Mouse (Mus musculus): ENCODE measurements around the gene Zfp941.

Gene Zfp941

GRCm38 (mm10) chr7:140834968-140835757, 13.2 kb upstream of the Zfp941 start, which contains the start of gene Urah:
Gene Urah, plus strand, starts transcription at chr7:140835018.
- H3K9me3 ChIP-seq (ENCODE audit: low read length): no peaks in the 10 kb centered on the region
- peaks cover 53% of the 10 kb centered on the region for H3K4me1 ChIP-seq (replicated peaks; ENCODE audit: low read depth, low read length)
- H3K4me3 ChIP-seq (replicated peaks; ENCODE audit: low read length): peak within 1 kb of the TSS; percentile 77
- peaks cover 23% of the 10 kb centered on the region for H3K36me3 ChIP-seq (ENCODE audit: insufficient read depth, low read length)
- no peaks in the 10 kb centered on the region for H3K27me3 ChIP-seq (ENCODE audit: insufficient read depth, low read length)
- TF ChIP-seq POU5F1 (IDR thresholded peaks at IDR 0.05; ENCODE audit: borderline replicate concordance, low read length) (no peak), NANOG (IDR thresholded peaks at IDR 0.05; ENCODE audit: borderline replicate concordance, low read length) (no peak), CTCF (conservative IDR thresholded peaks at IDR 0.05; ENCODE audit: low read length) (no peak)

DNA sequence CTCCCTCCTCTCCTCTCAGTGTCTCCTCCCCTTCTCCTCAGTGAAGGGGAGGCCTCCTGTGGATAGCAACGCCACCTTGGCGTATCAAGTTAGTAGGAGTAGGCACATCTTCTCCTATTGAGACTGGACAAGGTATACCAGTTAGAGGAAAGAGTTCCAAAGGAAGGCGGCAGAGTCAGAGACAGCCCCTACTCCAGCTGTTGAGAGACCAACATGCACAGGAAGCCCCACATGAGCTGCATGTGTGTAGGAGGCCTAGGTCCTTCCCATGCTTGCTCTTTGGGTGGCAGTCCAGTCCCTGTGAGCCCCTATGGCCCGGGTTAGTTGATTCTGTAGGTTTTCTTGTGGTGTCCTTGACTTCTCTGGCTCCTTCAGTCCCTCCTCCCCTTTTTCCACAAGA, 11.4 kb upstream of the Zfp941 start:
- Histone ChIP-seq H3K9me3 (ENCODE audit: low read length) (no peaks in the 10 kb centered on the region), H3K4me3 (replicated peaks; ENCODE audit: low read length) (no peak overlapping the region), H3K27me3 (ENCODE audit: insufficient read depth, low read length) (no peaks in the 10 kb centered on the region), H3K4me1 (replicated peaks; ENCODE audit: low read depth, low read length) (peaks cover 43% of the 10 kb centered on the region), H3K36me3 (ENCODE audit: insufficient read depth, low read length) (peaks cover 22% of the 10 kb centered on the region)
- TF ChIP-seq NANOG (IDR thresholded peaks at IDR 0.05; ENCODE audit: borderline replicate concordance, low read length): no peak
- TF ChIP-seq CTCF (conservative IDR thresholded peaks at IDR 0.05; ENCODE audit: low read length): no peak
- TF ChIP-seq POU5F1 (IDR thresholded peaks at IDR 0.05; ENCODE audit: borderline replicate concordance, low read length): no peak

DNA sequence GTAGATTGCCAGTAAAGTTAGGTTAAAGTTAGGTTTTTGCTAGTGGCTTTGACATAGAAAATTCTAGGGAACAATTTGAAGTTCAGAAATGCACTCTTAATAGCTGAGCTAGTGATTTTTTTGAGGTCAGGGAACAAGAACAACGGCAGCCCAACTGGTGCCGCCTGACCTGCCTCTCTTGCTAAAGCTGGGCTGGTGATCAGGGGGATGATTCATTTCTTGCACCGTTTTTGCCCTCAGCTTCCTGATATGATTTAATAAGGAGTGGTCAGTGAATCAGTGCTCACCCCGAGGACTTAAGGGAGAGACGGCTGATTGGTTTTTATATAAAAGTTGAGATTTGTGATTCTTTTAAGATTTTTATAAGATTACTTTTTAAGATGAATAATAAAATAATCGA, 9.5 kb upstream of the Zfp941 start:
- no peak overlapping the region for H3K4me3 ChIP-seq (replicated peaks; ENCODE audit: low read length)

DNA sequence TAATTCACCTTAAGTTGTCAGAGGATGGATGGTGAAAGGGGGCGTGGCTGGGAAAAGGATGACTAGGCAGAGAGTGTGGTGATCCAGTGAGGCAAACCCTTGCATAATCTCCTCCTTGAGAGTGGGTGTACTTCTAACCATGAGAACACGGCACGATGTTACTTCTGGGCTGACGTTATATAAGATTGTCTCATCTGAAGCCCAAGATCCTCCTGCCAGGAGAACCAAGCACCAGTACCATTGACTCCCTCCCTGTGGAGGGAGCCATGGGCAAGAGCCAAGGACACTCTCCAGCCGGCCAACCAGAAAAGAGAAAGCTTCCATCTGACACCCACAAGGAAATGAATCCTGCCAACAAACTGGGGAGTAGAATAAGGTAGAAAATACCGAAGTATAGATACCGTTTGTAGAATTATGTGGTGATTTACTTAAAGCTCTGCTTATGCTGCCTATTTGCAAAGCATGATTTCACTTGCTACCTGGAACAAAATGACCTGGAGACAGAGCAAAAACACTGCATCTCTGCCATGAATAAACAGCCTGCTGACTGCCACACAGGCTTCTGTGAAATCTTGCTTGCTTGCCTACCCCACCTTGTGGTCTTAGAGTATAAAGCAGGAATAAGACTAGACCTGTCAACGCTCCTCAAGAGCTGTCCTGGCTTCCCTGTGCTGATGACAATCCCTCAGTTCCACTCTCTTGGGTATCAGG, 6.3 kb upstream of the Zfp941 start:
- peaks cover 3% of the 10 kb centered on the region; the same call in 1 of the 2 replicates for H3K27me3 ChIP-seq (ENCODE audit: insufficient read depth, low read length)
- peaks cover 12% of the 10 kb centered on the region for H3K4me1 ChIP-seq (replicated peaks; ENCODE audit: low read depth, low read length)
- no peaks in the 10 kb centered on the region for H3K36me3 ChIP-seq (ENCODE audit: insufficient read depth, low read length)
- TF ChIP-seq CTCF (conservative IDR thresholded peaks at IDR 0.05; ENCODE audit: low read length) (peak; percentile 18; the same call in 1 of the 2 replicates), POU5F1 (IDR thresholded peaks at IDR 0.05; ENCODE audit: borderline replicate concordance, low read length) (no peak)
- no peak overlapping the region for H3K4me3 ChIP-seq (replicated peaks; ENCODE audit: low read length)
- no peaks in the 10 kb centered on the region for H3K9me3 ChIP-seq (ENCODE audit: low read length)

More for the DNA sequence above, 9.5 kb upstream of the Zfp941 start:
- TF ChIP-seq POU5F1 (IDR thresholded peaks at IDR 0.05; ENCODE audit: borderline replicate concordance, low read length): no peak
- TF ChIP-seq CTCF (conservative IDR thresholded peaks at IDR 0.05; ENCODE audit: low read length): no peak
- no peak for TF ChIP-seq NANOG (IDR thresholded peaks at IDR 0.05; ENCODE audit: borderline replicate concordance, low read length)
- Histone ChIP-seq H3K9me3 (ENCODE audit: low read length) (no peaks in the 10 kb centered on the region), H3K27me3 (ENCODE audit: insufficient read depth, low read length) (no peaks in the 10 kb centered on the region), H3K36me3 (ENCODE audit: insufficient read depth, low read length) (peaks cover 3% of the 10 kb centered on the region), H3K4me1 (replicated peaks; ENCODE audit: low read depth, low read length) (peaks cover 43% of the 10 kb centered on the region)

- Histone ChIP-seq H3K4me3 (replicated peaks; ENCODE audit: low read length) (no peak overlapping the region), H3K9me3 (ENCODE audit: low read length) (no peaks in the 10 kb centered on the region)
These were observed 753 bp upstream of the Zfp941 start for GRCm38 (mm10) chr7:140822731-140823130.

DNA sequence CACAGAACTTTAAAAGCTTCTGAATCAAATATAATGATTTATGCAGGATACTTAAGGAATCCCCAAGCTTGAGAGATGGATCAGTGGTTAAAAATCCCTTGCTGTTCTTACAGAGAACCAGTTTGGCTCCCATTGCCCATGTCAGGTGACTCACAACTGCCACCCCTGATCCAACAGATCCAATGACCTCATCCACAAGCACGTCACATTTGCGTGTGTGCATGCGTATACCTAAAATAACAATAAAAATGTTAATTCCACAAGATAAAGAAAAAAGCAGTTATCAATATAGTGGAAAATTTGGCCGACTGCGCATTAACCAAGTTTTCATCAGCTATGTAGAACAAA, 699 bp downstream of the Zfp941 start:
- H3K36me3 ChIP-seq (ENCODE audit: insufficient read depth, low read length): peaks cover 20% of the 10 kb centered on the region
- H3K9me3 ChIP-seq (ENCODE audit: low read length): no peaks in the 10 kb centered on the region
- H3K27me3 ChIP-seq (ENCODE audit: insufficient read depth, low read length): peaks cover 3% of the 10 kb centered on the region; the same call in 1 of the 2 replicates
- no peak for TF ChIP-seq NANOG (IDR thresholded peaks at IDR 0.05; ENCODE audit: borderline replicate concordance, low read length)
- no peak for TF ChIP-seq CTCF (conservative IDR thresholded peaks at IDR 0.05; ENCODE audit: low read length)
- no peak for TF ChIP-seq POU5F1 (IDR thresholded peaks at IDR 0.05; ENCODE audit: borderline replicate concordance, low read length)
- H3K4me3 ChIP-seq (replicated peaks; ENCODE audit: low read length): peak overlapping the region; percentile 94
- H3K4me1 ChIP-seq (replicated peaks; ENCODE audit: low read depth, low read length): peaks cover 6% of the 10 kb centered on the region

More at GRCm38 (mm10) chr7:140822731-140823130, 753 bp upstream of the Zfp941 start:
- H3K4me1 ChIP-seq (replicated peaks; ENCODE audit: low read depth, low read length): peaks cover 6% of the 10 kb centered on the region
- H3K27me3 ChIP-seq (ENCODE audit: insufficient read depth, low read length): peaks cover 3% of the 10 kb centered on the region; the same call in 1 of the 2 replicates
- H3K36me3 ChIP-seq (ENCODE audit: insufficient read depth, low read length): peaks cover 11% of the 10 kb centered on the region
- no peak for TF ChIP-seq NANOG (IDR thresholded peaks at IDR 0.05; ENCODE audit: borderline replicate concordance, low read length)

DNA sequence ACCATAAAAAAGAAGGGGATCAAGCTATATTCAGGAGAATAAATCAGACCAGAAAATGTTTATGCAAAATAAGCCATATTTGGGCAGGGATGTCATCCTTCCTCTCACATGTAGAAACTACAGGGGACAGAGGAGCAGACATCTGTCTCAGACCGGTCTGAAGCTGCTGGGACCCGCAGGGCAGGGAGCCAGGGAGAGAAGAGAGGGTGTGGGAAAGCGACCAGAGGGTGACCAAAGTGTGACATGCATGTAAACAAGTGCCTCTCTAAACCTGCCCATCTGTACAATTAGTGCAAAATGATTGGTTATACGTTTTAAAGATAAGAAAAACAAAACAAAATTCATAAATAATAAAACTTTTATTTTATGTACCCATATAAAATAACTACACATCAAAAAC, 1.8 kb downstream of the Zfp941 start:
- peaks cover 3% of the 10 kb centered on the region; the same call in 1 of the 2 replicates for H3K27me3 ChIP-seq (ENCODE audit: insufficient read depth, low read length)
- peaks cover 20% of the 10 kb centered on the region for H3K36me3 ChIP-seq (ENCODE audit: insufficient read depth, low read length)
- TF ChIP-seq CTCF (conservative IDR thresholded peaks at IDR 0.05; ENCODE audit: low read length) (no peak), POU5F1 (IDR thresholded peaks at IDR 0.05; ENCODE audit: borderline replicate concordance, low read length) (no peak), NANOG (IDR thresholded peaks at IDR 0.05; ENCODE audit: borderline replicate concordance, low read length) (no peak)
- H3K4me1 ChIP-seq (replicated peaks; ENCODE audit: low read depth, low read length): peaks cover 6% of the 10 kb centered on the region
- no peaks in the 10 kb centered on the region for H3K9me3 ChIP-seq (ENCODE audit: low read length)
- no peak overlapping the region for H3K4me3 ChIP-seq (replicated peaks; ENCODE audit: low read length)

DNA sequence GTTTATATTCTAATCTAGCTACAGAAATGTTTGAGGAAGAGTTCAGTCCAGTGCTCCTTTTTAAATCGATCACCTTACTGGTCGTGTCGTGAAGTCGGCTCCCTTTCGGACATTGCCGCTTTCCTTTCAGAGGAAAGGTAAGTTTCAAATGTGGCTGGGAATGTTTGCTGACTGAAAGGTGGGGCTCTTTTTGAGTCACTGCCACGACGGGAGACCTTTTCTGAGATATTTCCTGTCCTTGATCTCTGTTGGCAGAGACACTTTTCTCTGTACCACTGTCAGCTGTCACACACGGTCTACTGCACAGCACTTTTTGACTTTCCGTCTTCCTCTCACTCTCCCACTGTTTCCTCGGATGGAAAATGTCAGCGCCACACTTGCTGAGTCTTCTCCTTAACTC, 9.1 kb downstream of the Zfp941 start:
- Histone ChIP-seq H3K9me3 (ENCODE audit: low read length) (no peaks in the 10 kb centered on the region), H3K36me3 (ENCODE audit: insufficient read depth, low read length) (peaks cover 45% of the 10 kb centered on the region), H3K27me3 (ENCODE audit: insufficient read depth, low read length) (no peaks in the 10 kb centered on the region), H3K4me1 (replicated peaks; ENCODE audit: low read depth, low read length) (peaks cover 1% of the 10 kb centered on the region; the same call in 1 of the 2 replicates), H3K4me3 (replicated peaks; ENCODE audit: low read length) (no peak overlapping the region)
- TF ChIP-seq POU5F1 (IDR thresholded peaks at IDR 0.05; ENCODE audit: borderline replicate concordance, low read length) (no peak), CTCF (conservative IDR thresholded peaks at IDR 0.05; ENCODE audit: low read length) (no peak), NANOG (IDR thresholded peaks at IDR 0.05; ENCODE audit: borderline replicate concordance, low read length) (no peak)

Data from E14TG2a.4 (cell line).